Mouse (Mus musculus): ENCODE measurements around the gene Ube2z.

The Ube2z gene

GRCm38 (mm10) chr11:96006852-96007515 is 58.2 kb downstream of the Ube2z start:
- DNase-seq (ENCODE audit: low spot score): peak; percentile 94

DNA sequence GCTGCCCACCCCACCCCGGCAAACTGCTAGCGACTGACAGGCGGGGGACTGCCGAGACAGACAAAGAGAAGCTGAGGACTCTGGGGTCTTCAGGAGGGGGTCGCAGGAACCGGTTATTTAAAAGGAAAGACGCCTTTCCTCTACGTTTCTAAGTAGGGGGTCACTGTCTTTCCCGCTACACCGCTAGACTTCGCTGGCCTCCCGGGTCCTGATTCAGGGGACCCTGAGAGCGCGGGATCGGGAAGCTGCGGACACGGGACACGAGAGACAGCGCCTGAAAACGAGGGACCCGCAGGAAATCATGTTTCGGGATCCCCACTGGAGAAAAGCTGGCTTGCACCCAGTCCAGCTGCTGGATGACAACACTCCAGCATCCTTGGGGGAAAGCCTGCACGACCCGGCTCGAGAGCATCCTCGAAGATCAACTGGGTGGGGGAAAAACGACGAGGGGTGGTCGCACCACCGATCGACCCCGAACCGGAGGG is 58.8 kb downstream of the Ube2z start:
- DNase-seq (ENCODE audit: low spot score): peak; percentile 74

DNA sequence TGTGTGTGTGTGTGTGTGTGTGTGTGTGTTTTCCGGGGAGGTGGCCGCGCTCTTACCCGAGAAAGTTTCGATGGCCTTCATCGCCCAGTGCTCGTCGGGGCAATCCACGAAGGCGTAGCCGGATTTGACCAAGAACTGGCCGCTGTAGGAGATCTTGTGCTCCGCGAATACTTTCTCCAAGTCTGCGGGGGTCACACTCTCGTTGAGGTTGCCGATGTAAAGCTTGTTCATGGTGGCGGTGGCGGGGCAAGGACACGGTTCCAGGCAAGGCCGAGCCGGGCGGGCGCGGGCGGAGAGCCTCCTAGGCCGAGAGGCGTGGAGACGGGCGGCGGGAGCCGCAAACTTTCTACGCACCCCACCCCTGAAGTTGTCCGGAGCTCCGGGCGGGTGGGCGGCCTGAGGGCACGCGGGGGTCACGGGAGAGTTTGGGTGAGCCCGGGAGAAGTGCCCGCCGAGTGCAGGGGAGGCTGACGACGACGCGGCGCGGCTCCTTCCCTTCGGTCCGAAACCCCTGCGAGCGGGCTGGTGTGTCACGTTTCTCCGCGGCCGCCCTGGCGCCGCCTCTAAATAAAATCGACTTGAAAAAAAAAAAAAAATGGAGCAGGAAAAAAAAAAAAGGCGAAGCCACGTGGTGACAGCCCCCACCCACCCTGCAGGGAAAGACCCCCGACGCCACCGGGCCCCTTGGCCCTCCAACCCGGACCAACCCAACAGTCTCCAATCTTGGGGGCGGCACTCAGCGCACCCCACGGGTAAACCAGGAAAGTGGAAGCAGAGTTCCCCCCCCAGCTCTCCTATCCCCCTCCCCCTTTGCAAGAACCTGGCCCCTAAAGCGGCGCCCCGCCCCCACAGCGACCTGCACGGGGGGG is 59.6 kb downstream of the Ube2z start, which contains the start of gene Igf2bp1:
Igf2bp1 (minus strand) TSS at position 538 of the 869 bp plus-strand sequence.
- peak; percentile 88 for DNase-seq (ENCODE audit: low spot score)

DNA sequence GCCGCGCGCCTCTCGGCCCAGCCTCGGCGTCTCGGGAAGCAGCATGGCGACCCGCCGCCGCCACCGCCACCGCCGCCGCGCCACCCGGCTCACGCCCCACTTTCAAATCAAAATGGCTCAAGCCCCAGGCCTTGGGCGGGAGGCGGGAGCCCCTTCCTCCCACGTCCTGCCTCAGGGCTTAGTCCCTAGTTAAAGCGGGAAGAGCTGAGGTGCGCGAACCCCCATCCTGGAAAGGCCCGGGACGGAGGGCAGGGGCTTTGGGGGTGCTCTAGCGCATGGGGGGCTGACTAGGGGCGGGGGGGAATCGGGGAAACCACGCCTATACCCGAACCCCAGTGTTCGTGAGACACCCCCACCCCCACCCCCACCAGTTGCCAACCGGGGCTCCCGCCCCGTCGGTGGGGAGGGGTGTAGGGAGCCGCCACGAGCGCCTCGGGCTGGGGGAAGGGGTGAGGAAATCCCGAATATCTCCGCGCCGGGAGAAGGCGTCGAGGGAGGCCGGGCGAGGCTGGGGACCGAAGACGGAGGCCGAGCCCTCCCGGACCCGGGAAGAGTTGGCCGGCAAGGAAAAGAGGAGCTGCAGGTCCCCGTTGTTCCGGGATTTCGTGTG is 60.3 kb downstream of the Ube2z start:
- DNase-seq (ENCODE audit: low spot score): peak; percentile 51

- DNase-seq (ENCODE audit: low spot score): peak; percentile 70
These were observed 61.0 kb downstream of the Ube2z start for GRCm38 (mm10) chr11:96003969-96004792.

DNA sequence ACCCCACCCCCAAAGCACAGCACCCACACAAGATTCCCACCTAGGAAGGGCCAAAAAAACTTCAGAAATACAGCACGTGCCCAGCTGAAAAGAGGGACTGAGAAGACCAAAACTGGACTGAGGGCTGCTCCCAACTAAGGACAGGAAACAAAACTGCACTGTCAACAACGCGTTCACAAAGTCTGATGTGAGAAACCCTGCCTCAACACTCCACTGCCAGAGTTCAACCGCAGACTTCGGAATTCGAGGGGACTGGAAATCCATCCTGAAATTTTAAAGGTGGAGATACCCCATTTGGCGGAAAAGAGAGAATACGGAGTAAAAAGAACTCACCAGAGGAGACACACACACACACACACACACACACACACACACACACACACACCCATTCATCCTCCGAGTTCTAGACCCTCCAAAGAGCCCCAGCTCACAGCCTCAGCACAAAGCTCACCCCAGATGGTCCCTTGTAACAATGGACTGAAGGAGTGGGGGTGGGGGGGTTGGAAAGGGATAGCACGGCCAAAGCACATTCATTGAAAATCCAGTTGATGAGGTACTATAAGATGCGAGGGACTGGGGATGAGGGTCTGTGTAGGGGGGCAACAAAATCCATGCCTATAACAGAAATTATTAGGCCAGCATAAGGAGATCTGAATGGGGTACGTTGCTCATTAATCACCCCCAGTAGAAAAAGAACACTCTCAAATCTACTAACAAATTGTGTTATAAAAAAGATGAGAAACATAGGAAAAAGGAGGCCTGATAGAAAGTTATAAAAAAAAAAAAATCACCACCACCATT is 61.9 kb downstream of the Ube2z start:
- peak; percentile 77 for DNase-seq (ENCODE audit: low spot score)
